Mouse (Mus musculus): ENCODE measurements around the gene 4922502D21Rik. TPM values are rescaled to one million over a fixed set of nuclear protein-coding genes. Genes with fewer than 3 reads are reported as not detected.

Gene 4922502D21Rik
- total RNA-seq, 4 experiments from 2014 or later, result not detected

DNA sequence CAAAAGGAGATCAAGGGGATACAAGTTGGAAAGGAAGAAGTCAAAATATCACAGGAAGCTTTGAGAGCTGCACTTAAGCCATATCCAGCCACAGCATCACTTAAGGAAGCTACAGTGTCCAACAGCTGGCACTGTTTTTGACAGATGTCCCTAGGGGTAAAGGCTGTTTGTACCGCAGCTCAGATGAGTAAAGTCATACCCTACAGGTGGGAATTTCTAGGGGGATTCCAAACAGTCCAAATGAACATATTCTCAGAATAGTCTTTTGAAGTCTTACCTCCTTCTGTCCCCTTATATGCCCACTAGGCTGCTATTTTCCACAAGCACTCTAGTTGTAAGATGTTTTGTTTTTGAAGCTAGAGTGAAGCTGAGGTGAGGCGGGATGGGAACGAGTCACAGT, 19.1 kb downstream of the 4922502D21Rik start:
- DNase-seq (ENCODE audit: low spot score), result no peak

DNA sequence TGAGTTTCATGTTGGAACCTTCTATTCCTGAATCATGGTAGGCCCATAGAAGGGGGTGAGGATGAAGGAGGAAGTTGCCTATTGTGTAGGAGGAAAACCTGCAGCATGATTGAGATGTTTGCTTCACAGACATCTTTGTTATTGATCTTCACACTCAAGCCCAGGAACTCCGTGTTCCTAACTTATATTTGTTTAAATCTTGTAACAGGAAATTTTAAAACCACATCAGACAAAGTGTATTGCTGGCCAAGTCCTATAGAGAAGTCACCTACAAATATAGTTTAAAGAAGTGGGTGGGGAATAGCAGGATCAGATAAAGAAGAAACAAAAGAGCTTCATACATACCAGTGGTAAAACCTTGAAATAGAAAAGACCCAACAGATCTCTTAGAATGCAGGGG, 27.4 kb downstream of the 4922502D21Rik start:
- DNase-seq (ENCODE audit: low spot score), result no peak

DNA sequence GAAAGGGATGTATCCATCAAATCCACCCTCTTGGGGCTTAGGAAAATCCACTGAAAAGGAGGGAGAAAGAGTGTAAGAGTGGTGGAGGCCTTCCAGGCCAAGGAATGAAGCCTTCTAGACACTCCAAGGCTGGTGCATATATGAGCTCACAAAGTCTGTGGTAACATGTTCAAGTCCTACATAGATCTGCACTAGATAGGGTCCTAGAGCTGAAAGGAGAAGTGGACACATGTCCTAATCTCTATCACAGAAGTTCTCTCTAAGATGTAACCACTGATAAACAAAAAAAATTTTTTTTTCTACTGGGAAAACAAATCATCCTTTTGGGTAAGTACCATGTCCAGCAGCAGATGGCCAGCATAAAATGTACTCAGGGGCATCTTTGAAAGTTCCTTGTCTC, 42.9 kb downstream of the 4922502D21Rik start:
- no peak for DNase-seq (ENCODE audit: low spot score)

DNA sequence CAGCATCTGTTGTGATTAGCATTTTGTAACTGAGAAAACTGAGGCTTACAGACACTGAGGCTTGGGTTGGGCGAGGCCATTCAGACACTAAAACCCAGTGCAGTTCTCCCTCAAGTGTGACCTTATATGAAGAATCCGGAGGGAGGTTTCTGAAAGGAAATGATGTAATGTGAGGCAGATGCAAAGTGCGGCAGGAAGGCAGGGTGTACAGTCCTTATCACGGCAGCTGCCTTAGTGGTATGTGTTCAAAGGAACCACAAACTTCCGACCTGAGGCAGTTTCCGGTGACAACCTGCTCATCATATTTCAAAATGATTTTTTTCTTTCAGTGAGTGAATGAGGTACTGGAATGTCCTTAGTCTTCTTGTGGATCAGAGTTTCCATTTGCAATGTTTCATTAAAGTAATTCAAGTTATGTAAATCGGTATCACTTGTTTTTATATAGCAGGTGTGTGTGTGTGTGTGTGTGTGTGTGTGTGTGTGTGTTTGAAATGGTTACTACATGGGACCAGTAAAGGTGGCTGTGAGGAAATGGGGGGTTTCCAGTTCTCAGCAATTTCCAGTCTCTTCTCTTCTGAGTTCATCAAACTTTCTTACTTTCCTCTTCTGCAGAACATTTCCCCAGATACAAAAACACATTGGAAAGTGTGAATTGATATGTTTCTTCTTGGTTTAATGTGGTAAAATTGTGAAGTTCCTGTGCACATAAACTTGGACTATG, 47.1 kb downstream of the 4922502D21Rik start:
- no peak for DNase-seq (ENCODE audit: low spot score)

DNA sequence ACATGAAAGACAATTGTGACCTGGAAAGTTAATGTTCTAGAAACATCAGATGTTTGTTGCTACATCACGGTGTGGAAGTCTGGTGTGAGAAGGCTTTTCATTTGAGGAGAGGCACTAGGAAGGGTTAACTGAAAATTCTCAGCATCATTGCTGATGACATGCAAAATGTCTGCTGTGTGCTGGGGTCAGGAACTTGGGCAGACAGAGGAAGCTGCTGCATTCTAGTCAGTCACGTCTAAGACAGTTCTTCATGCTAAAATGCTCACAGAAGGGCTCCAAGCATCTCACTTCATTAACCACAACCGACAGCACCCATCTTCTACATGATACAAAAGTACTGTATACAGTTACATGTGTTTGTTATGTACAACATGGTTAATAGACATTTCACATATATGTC, 48.3 kb downstream of the 4922502D21Rik start:
- DNase-seq (ENCODE audit: low spot score), result no peak

DNA sequence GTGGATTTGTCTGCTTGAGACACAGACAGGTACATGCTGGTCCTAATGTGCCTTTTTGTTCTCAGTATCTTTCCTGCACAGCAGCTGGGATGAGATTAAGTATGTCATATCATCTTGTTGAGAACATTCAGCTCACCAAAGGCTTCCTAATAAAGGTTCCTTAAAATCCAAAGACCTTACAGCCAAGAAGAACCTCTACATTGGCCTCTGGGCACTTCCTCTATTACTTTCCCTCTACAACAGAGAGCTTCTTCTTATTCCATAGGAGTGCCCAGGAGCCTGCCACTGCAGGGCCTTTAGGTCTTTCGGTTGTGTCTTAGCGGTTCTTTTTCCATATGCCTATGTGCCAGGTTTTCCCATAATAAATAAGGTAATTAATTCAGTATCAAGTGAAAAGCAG, 55.1 kb downstream of the 4922502D21Rik start:
- no peak for DNase-seq (ENCODE audit: low spot score)

DNA sequence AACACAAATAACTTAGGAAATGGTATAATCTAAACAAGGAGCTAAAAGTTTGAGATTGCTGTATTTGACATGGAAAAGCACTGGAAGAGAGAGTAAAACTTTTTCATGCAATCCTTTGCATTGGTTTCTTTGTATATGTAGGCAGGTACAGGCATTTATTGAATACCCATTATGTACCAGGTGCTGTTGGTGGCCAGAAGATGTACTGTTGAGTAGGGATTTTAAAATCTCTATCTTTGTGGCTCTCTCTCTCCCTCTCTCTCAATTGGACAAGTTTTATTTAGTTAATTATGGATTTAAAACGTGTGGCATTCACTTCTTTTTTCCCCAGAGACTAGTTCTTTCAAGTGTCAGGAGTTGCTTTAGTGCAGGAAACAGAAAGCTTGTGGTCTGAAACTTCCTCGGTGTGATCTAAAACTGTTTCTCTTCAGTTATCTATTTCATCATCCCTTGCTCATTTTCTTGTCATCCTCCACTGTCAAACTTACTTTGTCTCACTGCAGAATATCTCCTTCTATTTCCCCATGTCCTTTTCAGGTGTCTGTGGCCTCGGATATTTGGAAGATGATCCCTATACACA, 55.9 kb downstream of the 4922502D21Rik start:
- no peak for DNase-seq (ENCODE audit: low spot score)

DNA sequence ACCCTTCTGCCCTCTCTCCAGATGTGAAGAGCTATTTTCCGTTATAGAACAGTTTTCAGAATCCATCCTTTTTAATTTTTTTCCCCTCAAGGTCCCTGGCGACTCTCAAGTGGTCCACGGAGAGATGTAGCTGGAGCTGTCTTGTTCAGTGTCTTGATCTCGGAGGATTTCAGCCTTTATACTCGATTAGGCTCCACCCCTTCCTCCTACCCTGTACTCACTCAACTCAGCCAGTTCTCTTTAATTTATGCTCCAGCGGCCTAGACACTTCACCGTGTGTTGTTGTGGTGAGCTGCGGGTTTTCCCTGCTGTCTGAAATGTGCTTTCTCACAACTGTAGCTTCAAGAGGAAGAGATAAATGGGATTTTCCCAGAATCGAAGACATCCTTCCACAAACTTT, 56.4 kb downstream of the 4922502D21Rik start, which contains the start of gene Cd69:
Gene Cd69 (minus strand): TSS at position 217 of the 400 bp plus-strand sequence.
- no peak for DNase-seq (ENCODE audit: low spot score)

DNA sequence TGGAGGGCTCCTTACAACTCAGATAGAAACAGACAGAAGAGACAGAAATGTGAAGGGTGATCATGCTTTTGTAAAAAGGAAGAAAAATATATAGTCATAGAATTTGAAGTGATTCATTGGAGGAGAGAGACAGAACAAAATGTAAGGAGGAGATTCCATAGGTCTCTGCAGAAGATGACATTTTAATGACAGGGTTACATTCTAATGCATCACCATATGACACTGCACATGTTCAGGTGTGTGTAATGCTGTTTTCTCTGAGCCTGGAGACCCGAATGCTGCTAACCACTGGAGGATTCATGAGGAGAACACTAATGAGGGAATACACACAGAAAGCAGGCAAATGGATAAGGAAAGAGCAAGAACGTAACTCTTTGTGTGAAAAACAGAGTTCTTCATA, 57.1 kb downstream of the 4922502D21Rik start:
- DNase-seq (ENCODE audit: low spot score), result no peak

DNA sequence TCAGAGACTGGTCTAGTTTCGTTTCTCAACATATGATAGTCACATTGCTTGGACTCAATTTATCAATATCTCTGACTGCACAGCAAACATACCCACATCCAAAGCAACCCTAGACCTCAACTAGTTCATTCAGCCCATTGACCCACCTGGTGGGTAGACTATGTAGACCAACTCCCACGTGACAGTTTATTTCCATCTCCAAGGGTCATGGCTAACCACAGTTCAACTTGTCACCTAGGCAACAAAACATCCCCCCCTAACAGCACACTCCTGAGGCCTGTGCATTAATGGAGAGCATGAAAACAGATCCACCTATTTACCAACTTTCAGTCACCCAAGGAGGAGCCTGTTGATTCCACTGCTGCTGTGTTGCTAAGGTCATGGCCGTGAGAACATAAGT, 57.9 kb downstream of the 4922502D21Rik start:
- no peak for DNase-seq (ENCODE audit: low spot score)

Other genes with a start within 250 kb of the 4922502D21Rik start
- under 1 TPM in 1 of 4 experiments, not detected in 3; 0.47 TPM for gene Clec2e, start 230.9 kb downstream of the 4922502D21Rik start, total RNA-seq (2022)
- 10 to 100 TPM; 28.4 to 43.3 (median 34.1) TPM for gene Clec2d, start 151.2 kb downstream of the 4922502D21Rik start, total RNA-seq (2022)
- under 1 TPM in 1 of 4 experiments, not detected in 3; 0.16 TPM for gene Cd69, start 56.4 kb downstream of the 4922502D21Rik start, total RNA-seq (2022)
- gene Clec12a, start 10.9 kb upstream of the 4922502D21Rik start, total RNA-seq (2022), result 1 to 10 TPM in 1 of 4 experiments, under 1 TPM in 3; 0.43 to 1.2 (median 0.70) TPM
- under 1 TPM in 1 of 4 experiments, not detected in 3; 0.25 TPM for gene Clec12b, start 54.1 kb upstream of the 4922502D21Rik start, total RNA-seq (2022)
- gene Clec1b, start 65.5 kb upstream of the 4922502D21Rik start, total RNA-seq (2022), result 1 to 10 TPM; 1.3 to 2.3 (median 1.6) TPM
- gene Clec9a, start 77.1 kb upstream of the 4922502D21Rik start, total RNA-seq (2022), result under 1 TPM in 2 of 4 experiments, not detected in 2; 0.47 to 0.60 TPM
- gene Clec1a, start 120.2 kb upstream of the 4922502D21Rik start, total RNA-seq (2022), result 10 to 100 TPM in 3 of 4 experiments, 1 to 10 TPM in 1; 7.7 to 13.1 (median 11.7) TPM
- under 1 TPM in 2 of 4 experiments, not detected in 2; 0.20 to 0.31 TPM for gene Olr1, start 175.4 kb upstream of the 4922502D21Rik start, total RNA-seq (2022)
- gene Tmem52b, start 180.8 kb upstream of the 4922502D21Rik start, total RNA-seq (2022), result not detected
- gene Gabarapl1, start 201.4 kb upstream of the 4922502D21Rik start, total RNA-seq (2022), result 100 to 1,000 TPM; 118 to 204 (median 178) TPM
- gene Klre1, start 246.1 kb upstream of the 4922502D21Rik start, total RNA-seq (2022), result not detected